Mouse (Mus musculus): ENCODE results near the gene Hilpda.

The Hilpda gene

DNA sequence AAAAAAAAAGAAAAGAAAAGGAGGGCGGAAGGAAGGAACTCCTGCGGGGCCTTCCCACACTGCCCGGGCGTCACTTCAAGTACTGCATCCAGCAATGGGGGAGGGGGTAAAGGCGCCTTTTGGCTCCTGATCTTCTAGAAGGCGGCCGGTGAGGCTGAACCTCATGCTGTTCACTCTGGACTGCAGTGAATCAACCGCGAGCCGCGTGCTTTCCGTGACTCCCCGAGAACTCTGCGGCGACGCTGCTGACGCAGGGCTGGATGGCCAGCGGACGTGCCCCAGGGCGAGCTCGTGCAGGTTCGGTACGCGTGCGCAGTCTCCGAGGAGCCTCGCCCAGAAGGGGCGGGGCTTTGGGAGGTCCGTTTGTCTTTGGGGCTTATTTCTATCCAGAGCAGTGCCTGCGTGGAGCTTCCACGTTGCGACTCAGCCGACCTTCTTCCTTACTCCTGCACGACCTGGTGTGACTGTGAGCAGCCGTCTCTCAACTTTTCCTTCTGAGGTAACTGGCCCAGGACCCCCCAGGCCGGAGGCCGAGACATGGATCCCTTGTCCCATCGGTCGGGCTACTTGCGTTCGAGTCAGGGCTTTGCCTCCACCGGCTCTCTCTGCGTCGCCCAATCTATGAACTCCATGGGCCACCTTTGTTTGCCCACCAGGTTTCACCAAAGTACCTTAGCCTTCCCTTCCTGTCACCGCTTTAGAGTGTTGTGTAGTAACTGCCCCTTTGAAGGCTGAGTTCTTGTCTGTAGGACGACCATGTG lies at the start of gene Hilpda:
Hilpda (plus strand) TSS at position 177 of the 761 bp plus-strand sequence.
- DNase-seq (ENCODE audit: low spot score): peak; percentile 88

DNA sequence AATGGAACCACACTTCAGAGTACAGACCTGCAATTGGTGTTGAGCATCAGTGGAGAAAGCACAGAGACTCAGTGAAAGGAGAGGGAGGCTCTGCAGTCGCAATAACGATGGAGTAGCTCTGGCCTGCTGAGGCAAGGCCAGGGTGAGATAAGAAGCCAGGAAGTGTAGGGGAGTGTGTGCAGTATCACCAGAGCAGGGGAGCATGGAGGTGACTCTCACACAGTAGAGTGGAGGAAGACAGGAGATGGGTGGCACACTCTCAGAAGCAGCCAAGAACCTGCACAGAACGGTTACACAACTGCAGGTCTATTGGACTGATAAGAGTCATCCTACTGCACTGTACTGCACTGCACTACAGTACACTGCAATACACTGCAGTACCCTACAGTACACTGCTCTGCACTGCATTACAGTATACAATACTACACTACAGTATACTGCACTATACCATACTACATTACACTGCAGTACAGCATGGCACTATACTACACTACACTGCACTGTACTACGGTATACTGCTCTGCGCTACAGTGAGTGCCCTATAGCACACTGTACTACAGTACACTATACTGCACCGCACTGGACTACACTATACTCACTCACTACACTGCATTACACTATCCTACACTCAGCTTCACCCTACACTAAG lies 42.9 kb upstream of the Hilpda start:
- DNase-seq (ENCODE audit: low spot score): no peak

DNA sequence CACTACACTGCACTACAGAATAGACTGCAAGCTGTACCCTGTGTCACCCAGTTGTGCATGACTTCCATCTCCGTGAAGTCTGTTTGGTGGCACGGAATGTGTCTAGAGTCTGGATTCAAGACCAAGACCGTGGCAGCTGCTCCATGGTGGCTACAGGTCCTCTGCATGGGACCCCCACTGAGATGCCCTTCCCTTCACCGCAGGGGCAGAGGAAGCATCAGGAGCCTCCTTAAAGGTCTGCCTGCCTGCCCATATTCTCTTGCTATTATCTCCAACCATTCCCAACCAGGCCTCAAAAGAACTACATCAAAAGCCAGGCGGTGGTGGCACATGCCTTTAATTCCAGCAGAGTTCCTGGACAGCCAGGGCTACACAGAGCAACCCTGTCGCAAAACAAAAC lies 41.9 kb upstream of the Hilpda start:
- DNase-seq (ENCODE audit: low spot score): no peak

DNA sequence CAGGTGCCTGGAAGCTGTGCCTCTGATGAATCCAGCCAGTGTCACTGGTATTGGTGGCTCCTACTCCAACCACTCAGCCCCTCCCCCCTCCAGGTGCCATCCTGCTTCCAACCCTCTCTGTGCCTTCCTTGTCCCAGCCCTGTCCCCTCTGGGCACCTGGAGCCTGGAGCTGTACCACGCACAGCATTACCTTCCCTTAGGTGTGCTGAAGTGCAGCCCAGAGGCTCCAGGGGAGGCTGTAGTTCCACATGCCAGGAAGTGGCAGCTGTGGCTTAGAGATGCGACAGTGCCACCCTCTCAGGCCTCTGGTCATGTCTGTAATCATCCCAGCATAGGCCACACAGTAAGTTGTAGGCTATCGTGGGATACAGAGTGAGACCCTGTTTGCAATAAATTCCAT lies 40.5 kb upstream of the Hilpda start:
- no peak for DNase-seq (ENCODE audit: low spot score)

DNA sequence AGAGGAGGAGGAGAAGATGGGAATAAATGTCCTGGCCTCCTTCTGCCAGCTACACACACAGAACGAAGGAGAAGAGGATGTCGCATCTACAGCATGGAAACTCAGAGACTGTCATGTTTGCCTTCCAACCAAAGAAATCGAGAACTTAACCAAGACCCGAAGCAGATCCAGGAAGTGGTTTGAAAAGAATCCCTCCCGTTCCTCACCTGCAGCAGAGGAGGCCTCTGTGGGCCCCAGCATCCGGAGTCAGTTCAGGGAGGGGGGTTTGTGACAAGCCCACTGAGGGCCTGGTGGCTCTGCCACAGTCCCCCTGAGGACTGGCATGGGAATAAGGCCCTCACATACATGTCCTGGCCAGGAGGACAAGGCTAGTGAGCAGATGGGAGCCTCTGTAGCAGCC lies 40.0 kb upstream of the Hilpda start:
- no peak for DNase-seq (ENCODE audit: low spot score)

DNA sequence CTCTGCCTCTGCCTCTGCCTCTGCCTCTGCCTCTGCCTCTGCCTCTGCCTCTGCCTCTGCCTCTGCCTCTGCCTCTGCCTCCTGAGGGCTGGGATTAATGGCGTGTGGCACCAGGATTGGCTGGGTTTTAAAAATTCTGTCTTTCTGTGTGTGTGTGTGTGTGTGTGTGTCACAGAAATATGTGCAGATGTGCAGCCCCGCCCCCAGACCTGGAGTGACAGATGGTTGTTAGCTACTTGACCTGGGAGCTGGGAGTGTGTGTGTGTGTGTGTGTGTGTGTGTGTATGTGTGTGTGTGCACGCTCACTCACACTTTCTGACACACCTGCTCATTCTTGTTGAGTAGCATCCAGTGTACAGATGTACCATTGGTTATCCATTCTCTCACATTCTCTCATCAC lies 38.6 kb upstream of the Hilpda start:
- no peak for DNase-seq (ENCODE audit: low spot score)

DNA sequence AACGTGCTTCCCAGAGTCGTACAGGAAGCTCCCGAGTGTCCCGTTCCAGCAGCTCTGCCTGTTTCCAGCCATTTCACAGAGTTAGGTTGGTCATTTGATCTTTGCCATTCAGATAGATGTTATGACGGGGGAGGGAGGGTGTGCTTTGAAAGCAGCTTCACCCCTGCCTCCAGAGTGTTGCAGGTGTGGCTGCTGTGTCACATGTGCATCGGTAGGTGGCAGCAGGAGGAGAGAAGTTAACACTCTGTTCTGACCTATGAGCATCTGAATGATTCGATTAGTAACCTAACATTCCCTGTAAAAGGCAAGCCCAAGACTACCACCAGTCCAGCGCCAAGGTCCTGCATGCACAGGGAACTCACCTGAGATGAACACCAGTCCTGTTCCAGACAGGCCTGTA lies 38.0 kb upstream of the Hilpda start:
- DNase-seq (ENCODE audit: low spot score): no peak

DNA sequence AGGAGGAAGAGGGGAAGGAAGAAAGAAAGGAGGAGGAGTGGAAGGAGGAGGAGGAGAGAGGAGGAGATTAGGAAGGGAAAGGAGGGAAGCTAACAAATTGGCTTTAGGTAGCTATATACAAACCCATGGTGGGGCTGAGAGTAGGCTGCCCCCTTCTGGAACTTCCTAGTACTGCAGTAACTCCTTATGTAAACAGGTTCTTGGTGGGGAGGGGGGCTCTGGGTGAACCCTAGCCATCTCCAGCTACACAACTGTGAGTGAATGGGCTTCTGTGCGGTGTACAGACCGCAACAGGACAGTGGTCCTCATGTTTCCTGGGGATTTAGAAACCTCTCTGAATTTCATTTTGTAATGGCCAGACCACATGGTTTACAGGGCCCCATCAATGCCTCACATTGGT lies 31.5 kb upstream of the Hilpda start:
- peak; percentile 54 for DNase-seq (ENCODE audit: low spot score)

DNA sequence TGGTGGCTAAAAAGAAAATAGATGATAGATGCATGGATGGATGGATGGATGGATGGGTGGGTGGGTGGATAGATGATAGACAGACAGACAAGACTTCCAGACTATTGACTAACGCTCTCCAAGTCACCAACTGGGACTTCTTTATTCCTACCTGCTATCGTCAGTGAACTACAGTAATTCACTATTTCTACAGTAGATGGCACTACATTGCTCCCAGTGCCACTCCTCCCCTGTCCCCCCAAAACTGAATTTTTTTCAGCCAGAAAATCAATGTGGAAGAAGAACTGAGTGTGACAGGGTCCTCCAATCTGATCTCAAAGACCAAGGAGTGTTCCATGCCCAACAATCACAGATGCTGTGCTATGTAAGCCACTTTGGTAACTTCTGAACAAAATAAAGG lies 30.6 kb upstream of the Hilpda start:
- DNase-seq (ENCODE audit: low spot score): no peak

DNA sequence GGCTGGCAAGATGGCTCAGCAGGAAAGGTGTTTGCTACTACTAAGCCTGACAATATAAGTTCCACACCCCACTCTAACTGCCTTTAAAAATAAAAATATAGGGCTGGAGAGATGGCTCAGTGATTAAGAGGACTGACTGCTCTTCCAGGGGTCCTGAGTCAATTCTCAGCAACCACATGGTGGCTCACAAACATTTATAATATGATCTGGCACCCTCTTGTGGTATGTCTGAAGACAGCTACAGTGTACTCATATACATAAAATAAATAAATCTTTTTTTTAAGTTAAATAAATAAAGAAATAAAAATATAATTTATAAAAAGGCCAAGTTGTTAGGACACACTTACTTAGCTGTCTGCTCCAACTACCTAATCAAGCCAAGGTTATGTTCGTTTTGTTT lies 30.0 kb upstream of the Hilpda start:
- DNase-seq (ENCODE audit: low spot score): no peak

DNA sequence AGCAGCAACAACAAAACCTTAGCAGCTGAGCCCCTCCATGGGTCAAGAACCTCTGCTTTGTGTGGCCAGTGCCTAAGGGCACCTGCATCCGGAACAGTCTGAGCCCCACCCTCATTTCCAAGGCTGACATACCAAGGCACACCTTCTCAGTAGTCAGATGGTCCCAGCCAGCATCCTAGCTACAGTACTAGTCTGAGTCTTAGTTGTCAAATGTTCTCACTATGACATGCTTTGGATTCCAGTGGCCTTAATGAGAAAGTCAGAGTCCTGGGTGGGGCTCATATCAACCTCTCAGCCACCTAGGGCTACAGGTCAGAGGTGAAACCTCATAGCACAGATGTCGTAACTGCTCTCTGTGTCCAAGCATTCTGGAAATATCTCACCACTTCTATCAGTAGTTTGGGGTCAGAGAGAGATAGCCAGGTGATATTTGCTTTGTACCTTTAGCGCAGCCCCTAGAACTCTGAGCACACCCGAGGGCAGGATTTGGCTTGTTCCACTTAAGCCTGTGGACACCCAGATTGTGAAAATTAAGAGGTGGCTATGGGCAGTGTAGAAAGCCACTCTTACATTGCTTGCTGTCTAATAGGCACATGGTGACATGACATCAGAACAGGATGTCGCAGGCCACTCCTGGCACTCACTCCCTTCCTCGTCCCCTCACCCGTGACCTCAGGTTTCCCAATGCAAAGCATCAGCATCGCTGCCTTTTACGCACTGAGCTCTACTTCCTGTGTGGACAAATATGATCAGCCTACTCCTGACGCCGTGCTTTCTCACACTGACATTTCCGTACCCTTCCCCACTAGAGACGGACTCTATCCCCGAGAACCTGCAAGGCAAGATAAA lies 26.8 kb upstream of the Hilpda start:
- no peak for DNase-seq (ENCODE audit: low spot score)

DNA sequence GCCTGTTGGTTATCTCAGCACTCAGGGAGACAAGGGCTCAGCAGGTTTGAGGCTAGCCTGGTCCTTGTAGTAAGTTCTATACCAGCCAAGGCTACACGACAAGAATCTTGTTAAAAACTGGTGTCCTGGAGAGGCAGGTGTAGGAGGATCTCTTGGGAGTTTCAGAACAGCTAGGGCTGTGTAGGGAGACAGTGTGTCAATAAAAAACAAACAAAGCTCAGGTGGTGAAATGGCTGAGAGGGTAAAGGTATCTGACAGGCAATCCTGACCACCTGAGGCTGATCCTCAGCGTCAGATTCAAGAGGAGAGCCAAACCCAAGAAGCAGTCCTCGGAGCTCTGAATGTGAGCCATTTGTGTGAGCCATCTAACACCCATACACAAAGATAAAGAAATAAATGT lies 26.1 kb upstream of the Hilpda start:
- DNase-seq (ENCODE audit: low spot score): no peak

DNA sequence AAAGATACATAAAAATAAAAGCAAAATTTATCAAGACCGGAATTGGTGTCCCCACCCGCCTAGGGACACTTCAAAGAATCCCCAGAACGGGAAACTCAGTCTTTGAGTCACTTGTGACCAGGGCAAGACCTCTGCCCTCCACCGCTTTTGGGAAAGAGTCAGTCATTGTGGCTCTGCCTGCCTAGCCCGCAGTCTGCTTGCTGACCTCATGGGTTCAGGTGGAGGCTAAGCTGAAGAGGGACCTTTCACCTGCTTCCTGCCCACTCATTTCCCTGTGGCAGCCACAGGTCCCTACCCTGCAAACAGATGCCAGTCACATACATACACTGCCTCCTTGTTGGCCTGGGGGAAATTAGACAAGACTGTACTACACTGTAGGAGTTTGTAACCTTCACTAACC lies 25.7 kb upstream of the Hilpda start:
- DNase-seq (ENCODE audit: low spot score): no peak

DNA sequence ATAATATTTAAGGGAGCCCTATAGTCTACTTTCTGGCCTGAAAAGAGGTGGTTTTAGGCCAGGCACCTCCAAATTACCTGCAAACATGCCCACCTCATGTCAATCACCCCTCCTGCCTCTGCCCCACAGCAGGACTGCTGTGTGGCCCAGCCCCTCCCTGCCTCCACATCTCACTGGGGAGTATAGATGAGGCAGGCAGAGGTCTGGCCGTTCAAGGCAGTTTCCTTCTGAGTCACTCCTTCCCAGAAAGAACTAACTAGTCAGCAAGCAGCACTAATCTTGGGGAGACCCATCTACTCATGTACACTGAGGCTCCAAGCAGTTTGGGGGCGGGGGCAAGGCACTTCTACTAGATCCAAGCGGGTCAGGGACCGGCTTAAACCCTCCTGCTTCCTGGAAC lies 25.2 kb upstream of the Hilpda start:
- DNase-seq (ENCODE audit: low spot score): no peak

DNA sequence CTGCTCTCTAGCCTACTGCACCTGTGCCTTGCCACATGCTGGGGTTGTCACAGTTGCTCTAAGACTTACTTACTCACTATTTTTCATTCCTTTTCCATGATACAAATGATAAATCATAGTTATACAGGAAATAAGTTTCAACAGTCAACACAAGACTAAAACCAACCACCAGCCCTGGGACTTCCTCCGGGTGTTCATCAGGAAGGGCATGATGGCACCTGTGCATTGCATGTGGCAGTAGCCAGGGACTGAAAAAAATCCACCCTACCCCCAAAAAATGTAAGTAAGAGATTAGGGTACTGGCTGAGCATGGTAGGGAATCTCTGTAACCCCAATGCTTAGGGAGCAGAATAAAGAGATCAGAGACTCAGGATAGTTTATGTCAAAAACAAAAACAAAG lies 12.9 kb upstream of the Hilpda start:
- DNase-seq (ENCODE audit: low spot score): no peak

DNA sequence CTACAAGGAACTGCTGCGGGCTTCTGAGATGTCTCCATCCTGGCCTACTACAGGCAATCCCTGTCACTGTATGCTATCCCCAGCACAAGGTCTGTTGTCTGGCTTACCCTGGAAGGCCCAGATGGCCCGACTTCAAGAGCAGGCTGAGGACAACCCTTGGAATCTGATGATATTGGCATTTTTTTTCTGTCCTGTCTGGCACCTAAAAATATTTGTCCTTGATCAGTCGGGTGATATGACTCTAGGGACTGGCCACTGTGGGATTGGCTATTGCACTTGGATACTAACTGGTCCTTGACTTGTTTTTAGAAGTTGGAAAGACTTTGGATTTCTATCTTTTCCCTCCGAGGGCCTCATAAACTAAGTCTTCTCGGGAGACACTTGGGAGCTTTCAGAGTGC lies 10.5 kb upstream of the Hilpda start:
- no peak for DNase-seq (ENCODE audit: low spot score)

DNA sequence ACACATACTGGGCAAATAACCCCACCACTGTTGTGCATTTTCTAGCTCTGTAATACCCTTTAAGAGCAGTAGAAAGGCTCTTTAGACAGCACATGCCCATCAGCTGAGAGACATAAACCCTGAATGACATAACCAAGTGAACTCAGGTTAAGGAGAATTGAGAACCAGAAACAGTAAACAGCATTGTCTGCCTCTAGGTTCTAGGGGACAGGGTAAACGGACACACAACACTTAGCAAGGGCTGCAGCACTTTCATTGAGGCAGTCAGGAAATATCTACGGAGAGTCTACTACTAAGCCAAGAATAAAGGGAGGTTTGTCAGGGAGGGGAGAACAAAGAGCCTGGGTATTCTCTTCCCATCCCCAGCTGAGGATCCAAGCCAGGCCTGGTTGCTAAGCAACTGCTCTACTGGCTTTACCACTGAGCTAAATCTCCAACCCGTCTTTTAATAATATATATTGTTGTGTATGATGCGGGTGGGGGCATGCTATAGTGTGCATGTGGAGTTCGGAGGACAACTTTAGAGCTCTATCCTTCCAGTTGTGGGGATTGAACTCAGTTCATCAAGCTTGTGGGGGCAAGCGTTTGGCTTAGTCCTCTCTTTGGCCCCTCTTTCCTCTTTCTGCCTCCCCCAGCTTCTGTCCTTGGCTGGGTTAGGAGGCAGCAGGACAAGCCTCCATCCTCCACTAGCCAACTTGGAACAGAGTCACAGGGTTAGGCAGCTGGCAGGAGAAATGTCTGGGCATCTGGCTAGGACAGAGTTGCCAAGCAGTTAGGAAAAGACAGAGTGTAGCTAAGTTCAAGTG lies 8.4 kb upstream of the Hilpda start:
- peak; percentile 62 for DNase-seq (ENCODE audit: low spot score)

DNA sequence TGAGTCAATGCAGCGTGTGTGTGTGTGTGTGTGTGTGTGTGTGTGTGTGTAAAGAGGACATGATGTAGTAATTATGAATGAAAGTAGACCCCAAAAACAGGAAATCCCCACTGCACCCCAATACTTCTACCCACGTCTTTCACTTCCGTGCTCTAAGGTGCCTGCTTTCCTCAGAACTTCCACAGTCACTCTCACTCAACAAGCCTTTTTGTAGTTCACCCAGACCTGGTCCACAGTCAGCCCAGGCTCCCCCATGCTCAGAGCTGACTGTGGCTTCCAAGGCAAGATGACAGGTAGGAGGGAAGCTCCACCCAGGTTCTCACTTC lies 7.9 kb upstream of the Hilpda start:
- no peak for DNase-seq (ENCODE audit: low spot score)

DNA sequence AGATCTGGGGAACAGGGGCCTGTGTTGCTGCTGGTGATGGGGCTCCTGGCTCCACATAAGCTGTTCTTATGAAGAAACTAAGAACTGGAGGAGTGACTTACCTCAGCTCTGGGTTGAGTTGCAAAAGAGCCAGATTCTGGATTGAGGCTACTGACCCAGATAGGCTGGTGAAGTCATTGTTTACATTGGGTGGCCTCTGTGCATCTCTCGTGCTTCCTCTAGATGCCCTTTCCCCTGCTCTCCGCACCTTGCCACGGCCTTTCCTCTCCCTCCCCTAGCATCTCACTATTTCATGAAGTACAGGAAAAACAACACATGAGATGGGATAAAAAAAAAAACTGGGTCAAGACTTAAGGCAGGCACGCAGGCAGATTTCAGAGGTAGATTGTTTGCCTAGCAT lies 5.4 kb upstream of the Hilpda start:
- DNase-seq (ENCODE audit: low spot score): no peak

DNA sequence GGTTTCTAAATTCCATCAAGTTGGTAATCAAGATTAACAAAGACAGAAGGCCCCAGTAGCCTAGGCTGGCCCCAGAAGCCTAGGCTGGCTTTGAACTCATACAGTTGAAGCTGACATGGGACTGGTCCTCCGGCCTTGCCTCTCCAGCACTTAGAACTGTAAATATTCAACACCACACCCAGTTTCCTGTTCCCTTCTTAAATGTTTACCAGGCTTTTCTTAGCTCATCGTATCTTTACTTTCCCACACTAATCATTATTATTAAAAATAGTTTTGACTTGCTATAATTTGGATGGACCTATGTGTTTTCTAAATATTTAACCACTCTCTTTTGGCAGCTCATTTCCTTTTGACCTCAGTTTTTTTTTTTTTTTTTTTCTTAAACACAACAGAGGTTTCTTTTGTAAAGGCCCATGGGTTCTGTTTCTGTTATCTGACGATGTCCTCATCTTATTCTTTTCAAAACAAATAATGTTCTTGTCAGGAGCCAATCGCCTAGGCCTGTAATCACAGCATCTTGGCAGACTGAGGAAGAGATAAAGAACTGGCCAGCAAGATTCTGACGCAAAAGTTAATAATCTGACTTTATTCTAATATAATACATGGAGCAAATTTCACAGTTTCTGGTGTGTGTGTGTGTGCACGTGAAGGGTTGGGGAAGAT lies 3.2 kb upstream of the Hilpda start:
- no peak for DNase-seq (ENCODE audit: low spot score)

DNA sequence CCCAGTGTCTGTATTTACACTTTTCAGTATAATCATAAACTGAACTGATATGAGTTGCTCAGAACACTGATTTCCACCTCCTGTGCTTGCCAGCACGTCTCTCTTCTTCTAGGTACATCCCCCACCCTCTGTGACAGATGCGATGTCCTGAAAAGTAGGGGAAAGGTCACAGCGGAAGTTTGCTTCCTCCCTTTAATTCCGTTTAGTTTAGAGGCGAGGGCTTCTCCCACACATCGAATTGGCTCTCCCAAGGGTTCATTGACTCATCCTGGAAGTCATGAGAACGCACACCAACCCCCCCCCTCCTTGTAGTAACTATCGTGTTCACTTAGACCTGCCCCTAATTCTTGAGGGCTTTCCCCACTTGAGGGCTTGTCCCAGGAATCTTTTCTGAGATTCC lies 1.3 kb upstream of the Hilpda start:
- no peak for DNase-seq (ENCODE audit: low spot score)

DNA sequence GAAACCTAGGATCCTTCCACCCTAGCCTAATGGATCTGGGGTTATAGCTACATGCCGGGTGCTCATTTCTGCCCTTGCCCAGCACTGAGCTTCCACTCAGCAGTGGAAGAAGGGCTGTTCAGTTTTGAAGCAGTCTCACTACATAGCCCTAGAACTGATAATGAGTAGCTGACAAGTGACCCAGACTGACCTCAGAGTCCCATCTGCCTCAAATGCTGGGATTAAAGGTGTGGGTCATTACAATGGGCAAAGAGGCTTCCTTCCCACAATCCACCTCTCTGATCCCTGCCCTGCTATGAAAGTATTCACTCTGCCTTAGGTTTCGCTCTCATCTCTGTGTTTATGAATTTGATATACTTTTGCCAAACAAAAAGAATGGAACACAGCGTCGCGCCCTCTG lies 4.5 kb downstream of the Hilpda start:
- DNase-seq (ENCODE audit: low spot score): no peak

All from layer of hippocampus, adult 11-12 months (tissue).